Mouse (Mus musculus): Measurements from ENCODE around the gene Hcrtr1. TPM values are rescaled to one million over a fixed set of nuclear protein-coding genes. Genes with fewer than 3 reads are reported as not detected.

Gene Hcrtr1
- 0.27 and 0.38 TPM in 2 replicates for polyA plus RNA-seq (2015; fragmentation: Nextera tagmentation; extraction: Ambion mirVana)

DNA sequence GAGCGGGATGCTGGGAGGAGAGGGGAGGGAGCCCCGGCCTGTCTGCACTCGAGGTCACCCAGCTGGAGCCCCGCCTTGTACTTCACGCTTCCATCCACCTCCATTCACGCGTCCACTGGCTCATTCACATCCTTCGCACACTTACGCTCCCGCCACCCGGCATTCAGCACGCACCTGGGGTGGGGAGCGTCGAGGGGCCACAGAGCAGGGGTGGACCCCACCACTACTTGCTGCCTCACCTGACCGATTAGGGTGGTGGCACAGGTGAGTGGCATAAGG, at the start of gene Hcrtr1:
Gene Hcrtr1 (minus strand): TSS at position 146 of the 279 bp plus-strand sequence.
- ATAC-seq (replicated peaks), result no peak
- 3% methylated on average over 12 of the region's 15 CpGs for WGBS
- Histone ChIP-seq H3K4me1 (peaks cover 14% of the 10 kb centered on the region), H3K4me3 (peak within 1 kb of the TSS; percentile 43), H3K4me2 (replicated peaks) (peak within 1 kb of the TSS; percentile 91), H3K9me3 (no peaks in the 10 kb centered on the region), H3K36me3 (no peaks in the 10 kb centered on the region), H3K9ac (replicated peaks) (peak within 1 kb of the TSS; percentile 37), H3K27me3 (peaks cover 43% of the 10 kb centered on the region), H3K27ac (replicated peaks) (no peak within 1 kb of the TSS)

DNA sequence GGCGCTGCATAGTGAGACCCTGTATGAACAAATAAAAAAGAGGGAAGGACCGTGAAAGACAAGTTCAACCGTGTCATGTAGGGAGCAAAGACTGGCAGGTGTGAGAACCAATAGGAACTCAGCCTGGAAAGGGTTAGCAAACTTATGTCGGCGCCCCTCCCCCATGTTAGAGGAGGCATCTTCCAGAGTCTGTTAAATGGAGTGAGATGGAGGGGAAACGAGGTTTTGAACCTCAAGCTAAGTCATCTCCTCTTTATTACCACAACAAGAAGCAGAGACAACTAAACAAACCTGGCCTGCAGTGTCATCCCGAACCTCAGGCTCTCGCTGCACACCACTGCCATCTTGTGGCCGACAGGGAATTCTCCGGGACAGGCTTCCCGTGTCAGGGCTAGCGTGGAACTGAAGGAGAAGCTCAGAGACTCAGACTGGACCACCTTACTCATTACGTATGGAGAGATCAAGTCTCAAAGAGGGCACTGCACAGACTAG, 49.7 kb upstream of the Hcrtr1 start:
- Histone ChIP-seq H3K9me3 (no peaks in the 10 kb centered on the region), H3K4me2 (replicated peaks) (peak overlapping the region; percentile 36), H3K36me3 (no peaks in the 10 kb centered on the region), H3K4me3 (no peak overlapping the region), H3K27me3 (no peaks in the 10 kb centered on the region), H3K9ac (replicated peaks) (no peak overlapping the region), H3K4me1 (peaks cover 3% of the 10 kb centered on the region; the same call in 1 of the 2 replicates), H3K27ac (replicated peaks) (no peak overlapping the region)
- peak; percentile 58 for ATAC-seq (replicated peaks)
- WGBS, result 2% methylated on average over 13 of the region's 13 CpGs

DNA sequence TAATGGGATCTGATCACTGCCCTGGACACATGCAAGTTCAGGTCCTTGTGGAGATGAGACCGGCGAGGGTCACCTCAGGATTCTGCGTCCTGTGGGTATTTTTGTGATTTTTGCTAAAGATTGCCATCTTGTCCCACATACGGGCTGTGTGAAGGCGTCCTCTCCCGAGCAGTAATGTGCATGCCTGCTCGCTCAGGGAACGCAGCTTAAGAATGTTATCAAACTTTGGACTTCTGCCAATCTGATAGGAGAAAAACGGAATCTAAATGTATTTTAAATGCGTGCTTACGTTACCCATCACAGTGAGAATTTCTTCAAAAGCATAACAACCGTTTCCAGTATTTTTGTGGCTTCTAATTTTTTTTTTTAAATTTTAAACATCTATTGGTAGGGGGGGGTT, 47.7 kb upstream of the Hcrtr1 start:
- no peak for ATAC-seq (replicated peaks)
- H3K4me2 ChIP-seq (replicated peaks), result no peak overlapping the region
- H3K4me1 ChIP-seq, result peaks cover 3% of the 10 kb centered on the region; the same call in 1 of the 2 replicates
- no peak overlapping the region for H3K27ac ChIP-seq (replicated peaks)
- H3K4me3 ChIP-seq, result no peak overlapping the region
- H3K9ac ChIP-seq (replicated peaks), result no peak overlapping the region
- H3K27me3 ChIP-seq, result no peaks in the 10 kb centered on the region
- H3K9me3 ChIP-seq, result no peaks in the 10 kb centered on the region
- WGBS, result 71% methylated on average over 12 of the region's 12 CpGs
- H3K36me3 ChIP-seq, result no peaks in the 10 kb centered on the region

DNA sequence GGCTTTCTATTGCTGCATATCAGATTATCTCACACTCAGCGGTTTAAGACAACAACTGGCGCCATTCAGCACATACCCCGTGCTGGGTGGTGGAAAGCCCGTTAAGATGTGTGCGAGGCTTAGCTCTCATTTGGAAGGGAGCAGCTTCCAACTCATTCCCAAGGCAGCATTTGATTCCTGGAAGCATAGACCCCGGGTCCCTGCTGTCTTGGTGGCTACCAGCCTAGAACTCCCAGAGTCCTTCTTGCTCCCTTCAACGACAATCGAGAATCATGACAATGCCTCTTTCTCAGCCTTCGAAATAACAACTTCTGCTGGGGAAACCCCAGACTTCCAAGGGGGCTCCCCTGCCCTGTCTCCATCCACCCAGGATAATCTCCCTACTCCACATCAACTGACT, 47.3 kb upstream of the Hcrtr1 start:
- no peak for ATAC-seq (replicated peaks)
- 49% methylated on average over 9 of the region's 9 CpGs for WGBS
- Histone ChIP-seq H3K27ac (replicated peaks) (no peak overlapping the region), H3K27me3 (no peaks in the 10 kb centered on the region), H3K4me2 (replicated peaks) (no peak overlapping the region), H3K9me3 (no peaks in the 10 kb centered on the region), H3K4me3 (no peak overlapping the region), H3K36me3 (no peaks in the 10 kb centered on the region), H3K4me1 (peaks cover 6% of the 10 kb centered on the region), H3K9ac (replicated peaks) (no peak overlapping the region)

DNA sequence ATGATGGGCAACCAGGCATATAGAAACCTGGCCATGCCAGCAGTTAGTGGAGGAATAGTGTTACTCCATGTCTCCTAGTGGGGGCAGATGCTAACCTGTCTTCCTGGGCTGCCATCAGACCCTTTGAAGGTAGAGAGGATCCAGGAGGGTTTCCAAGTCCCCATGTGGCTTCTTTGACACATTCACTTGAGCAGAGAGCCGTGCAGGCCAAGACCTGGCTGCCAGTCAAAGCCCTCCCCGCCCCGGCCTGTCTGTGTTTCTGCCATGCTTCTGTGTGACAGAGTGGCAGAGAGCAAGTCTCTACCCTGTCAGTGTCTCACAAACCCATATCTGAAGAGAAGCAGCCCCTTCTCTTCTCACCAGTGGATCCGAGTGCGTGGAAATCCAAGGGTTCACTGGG, 44.7 kb upstream of the Hcrtr1 start:
- ATAC-seq (replicated peaks), result no peak
- WGBS, result 75% methylated on average over 5 of the region's 5 CpGs
- no peak overlapping the region for H3K4me2 ChIP-seq (replicated peaks)

DNA sequence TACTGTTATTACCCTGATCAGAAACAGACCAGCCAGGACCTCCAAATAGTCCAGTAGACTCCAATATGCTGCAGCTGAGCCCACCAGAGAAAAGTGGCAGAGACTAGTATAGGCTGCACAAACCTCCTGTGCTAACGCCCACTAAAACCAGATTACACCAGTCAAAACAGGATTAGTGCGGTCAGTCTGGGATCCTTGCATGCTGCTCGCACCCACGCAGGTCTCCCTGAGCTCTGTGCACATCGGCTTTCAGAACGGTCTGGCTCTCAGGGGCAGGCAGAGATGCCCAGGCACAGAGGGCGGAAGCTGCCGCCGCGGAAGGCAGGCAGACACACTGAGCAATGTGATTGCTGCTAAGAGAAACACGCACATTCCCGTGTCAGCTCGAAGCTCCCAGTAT, 43.9 kb upstream of the Hcrtr1 start:
- Histone ChIP-seq H3K9me3 (no peaks in the 10 kb centered on the region), H3K36me3 (no peaks in the 10 kb centered on the region), H3K4me2 (replicated peaks) (no peak overlapping the region), H3K4me1 (peaks cover 3% of the 10 kb centered on the region; the same call in 1 of the 2 replicates), H3K4me3 (no peak overlapping the region), H3K9ac (replicated peaks) (no peak overlapping the region), H3K27ac (replicated peaks) (no peak overlapping the region), H3K27me3 (no peaks in the 10 kb centered on the region)
- 76% methylated on average over 13 of the region's 13 CpGs for WGBS
- ATAC-seq (replicated peaks), result no peak

More for the DNA sequence above, 44.7 kb upstream of the Hcrtr1 start:
- H3K9me3 ChIP-seq, result no peaks in the 10 kb centered on the region
- H3K9ac ChIP-seq (replicated peaks), result no peak overlapping the region
- H3K27ac ChIP-seq (replicated peaks), result no peak overlapping the region
- H3K4me1 ChIP-seq, result peaks cover 6% of the 10 kb centered on the region
- no peaks in the 10 kb centered on the region for H3K36me3 ChIP-seq
- no peak overlapping the region for H3K4me3 ChIP-seq
- no peaks in the 10 kb centered on the region for H3K27me3 ChIP-seq

DNA sequence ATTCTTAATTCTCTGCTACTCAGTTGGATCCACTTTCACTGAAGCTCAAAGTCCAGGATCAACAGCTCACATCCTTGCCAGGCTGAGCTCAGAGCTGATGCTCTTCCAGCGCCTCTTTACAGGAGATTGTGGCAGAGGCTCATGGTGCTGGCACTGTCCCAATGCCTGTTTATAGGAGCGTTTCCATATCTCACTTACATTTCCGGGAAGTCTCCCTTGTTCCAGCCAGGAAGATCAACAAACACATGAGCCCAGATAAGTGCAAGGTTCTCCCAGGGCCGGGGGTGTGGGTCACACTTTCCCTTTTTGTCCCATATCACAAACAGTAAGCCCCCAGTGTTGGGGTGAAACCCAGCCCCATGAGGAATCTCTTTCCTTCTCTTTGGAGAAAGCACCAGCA, 42.7 kb upstream of the Hcrtr1 start:
- Histone ChIP-seq H3K27me3 (no peaks in the 10 kb centered on the region), H3K9me3 (no peaks in the 10 kb centered on the region), H3K4me1 (peaks cover 3% of the 10 kb centered on the region; the same call in 1 of the 2 replicates), H3K27ac (replicated peaks) (no peak overlapping the region), H3K36me3 (no peaks in the 10 kb centered on the region), H3K4me2 (replicated peaks) (no peak overlapping the region), H3K4me3 (no peak overlapping the region), H3K9ac (replicated peaks) (no peak overlapping the region)
- 57% methylated on average over 4 of the region's 4 CpGs for WGBS
- no peak for ATAC-seq (replicated peaks)

DNA sequence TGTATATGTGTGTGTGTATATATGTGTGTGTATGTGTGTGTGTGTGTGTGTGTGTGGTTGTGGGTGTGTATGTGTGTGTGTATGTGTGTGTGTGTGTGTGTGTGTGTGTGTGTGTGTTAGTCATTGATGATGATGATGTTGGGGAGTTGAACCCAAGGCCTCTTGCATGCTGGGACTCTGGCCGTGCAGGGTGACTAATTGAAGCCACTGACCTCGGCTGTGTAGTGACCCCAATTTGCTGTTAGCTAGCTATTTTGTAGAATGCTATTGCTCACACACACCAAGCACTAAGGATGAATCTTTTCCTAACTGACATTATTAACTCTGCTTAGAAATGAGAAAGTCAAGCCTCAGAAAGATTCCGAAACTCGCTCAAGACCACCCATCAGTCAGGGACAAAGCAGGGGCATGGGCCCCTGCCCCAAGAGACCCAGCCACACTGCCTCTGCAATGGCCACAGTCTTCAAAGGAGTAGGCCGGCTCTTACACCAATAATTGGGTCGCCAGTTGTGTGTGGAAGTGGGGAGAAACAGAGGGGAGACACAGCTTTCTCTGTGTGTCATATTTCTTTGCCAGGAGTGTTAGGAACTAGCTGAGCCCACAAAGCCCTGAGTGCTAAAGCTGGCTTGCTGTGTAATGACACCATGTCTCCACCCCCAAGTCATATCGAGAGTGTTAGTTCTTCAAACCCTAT, 41.9 kb upstream of the Hcrtr1 start:
- H3K4me1 ChIP-seq, result peaks cover 3% of the 10 kb centered on the region; the same call in 1 of the 2 replicates
- no peak overlapping the region for H3K27ac ChIP-seq (replicated peaks)
- H3K36me3 ChIP-seq, result no peaks in the 10 kb centered on the region
- ATAC-seq (replicated peaks), result no peak
- H3K4me2 ChIP-seq (replicated peaks), result no peak overlapping the region
- H3K4me3 ChIP-seq, result no peak overlapping the region
- no peaks in the 10 kb centered on the region for H3K9me3 ChIP-seq
- H3K27me3 ChIP-seq, result no peaks in the 10 kb centered on the region
- WGBS, result 63% methylated on average over 7 of the region's 7 CpGs
- H3K9ac ChIP-seq (replicated peaks), result no peak overlapping the region

DNA sequence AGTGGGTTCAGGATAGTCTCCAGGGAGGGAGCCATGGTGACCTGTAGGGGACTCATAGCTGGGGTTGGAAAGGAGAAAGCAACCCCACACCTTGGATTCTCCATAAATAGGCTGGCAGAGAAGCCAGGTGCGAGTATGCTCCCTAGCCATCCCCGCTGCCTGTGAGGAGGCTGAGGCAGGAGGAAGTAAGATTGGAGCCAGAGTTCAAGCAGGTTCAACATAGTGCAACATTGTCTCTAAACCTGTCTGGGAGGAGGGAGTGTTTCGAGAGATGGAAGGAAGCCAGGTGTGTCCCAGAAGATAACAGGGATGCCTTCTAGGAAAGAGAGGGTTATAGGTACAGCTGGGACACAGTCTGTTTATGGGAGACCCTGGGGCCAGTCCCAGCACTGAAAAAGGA, 40.7 kb upstream of the Hcrtr1 start:
- H3K4me3 ChIP-seq, result no peak overlapping the region
- peaks cover 11% of the 10 kb centered on the region for H3K4me1 ChIP-seq
- peaks cover under 1% of the 10 kb centered on the region; the same call in 1 of the 2 replicates for H3K27me3 ChIP-seq
- no peak overlapping the region for H3K9ac ChIP-seq (replicated peaks)
- ATAC-seq (replicated peaks), result no peak
- WGBS, result 90% methylated on average over 3 of the region's 3 CpGs
- H3K4me2 ChIP-seq (replicated peaks), result no peak overlapping the region
- H3K36me3 ChIP-seq, result no peaks in the 10 kb centered on the region
- H3K27ac ChIP-seq (replicated peaks), result no peak overlapping the region
- H3K9me3 ChIP-seq, result no peaks in the 10 kb centered on the region

DNA sequence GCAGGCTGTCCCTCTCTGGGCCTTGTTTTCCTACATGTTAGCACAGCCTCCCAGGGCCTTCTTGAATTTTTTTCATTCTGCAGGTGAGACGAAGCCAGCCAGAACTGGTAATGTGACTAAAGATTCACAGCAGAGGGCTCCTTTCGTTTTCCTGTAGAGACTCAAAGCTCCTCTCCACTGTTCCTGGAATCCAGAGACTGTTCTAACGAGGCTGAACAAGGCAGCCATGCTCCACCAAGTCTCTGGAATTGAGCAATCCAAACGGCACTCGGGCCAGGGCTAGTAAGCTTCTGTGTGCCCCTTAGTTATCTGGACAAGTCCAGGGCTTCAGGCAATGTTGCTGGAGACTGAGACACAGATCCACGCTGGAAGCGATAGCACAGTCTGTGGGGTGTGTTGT, 38.4 kb upstream of the Hcrtr1 start:
- Histone ChIP-seq H3K4me3 (no peak overlapping the region), H3K27ac (replicated peaks) (no peak overlapping the region), H3K36me3 (no peaks in the 10 kb centered on the region), H3K9ac (replicated peaks) (no peak overlapping the region), H3K4me1 (peaks cover 16% of the 10 kb centered on the region), H3K9me3 (no peaks in the 10 kb centered on the region), H3K4me2 (replicated peaks) (no peak overlapping the region), H3K27me3 (peaks cover 15% of the 10 kb centered on the region)
- 55% methylated on average over 7 of the region's 7 CpGs for WGBS
- ATAC-seq (replicated peaks), result no peak

DNA sequence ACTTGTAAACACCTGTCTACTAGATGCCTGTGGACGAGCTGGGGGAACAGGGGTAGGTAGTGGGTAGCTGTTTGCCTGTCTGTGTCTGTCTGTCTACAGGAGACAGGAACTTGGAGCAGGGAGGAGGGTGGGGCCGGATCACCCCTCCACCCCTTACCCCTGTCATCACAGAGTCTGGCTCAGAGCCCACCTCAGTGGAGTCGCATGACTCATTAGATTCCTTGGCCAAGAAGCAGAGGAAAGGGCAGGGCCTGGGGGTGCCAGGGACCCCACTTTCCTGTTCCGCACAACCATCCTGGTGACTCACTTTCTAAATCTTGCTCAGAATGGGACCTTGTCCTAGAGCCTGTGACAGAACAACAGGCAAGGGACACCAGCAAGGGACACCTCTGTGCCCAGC, 37.9 kb upstream of the Hcrtr1 start:
- H3K27ac ChIP-seq (replicated peaks), result no peak overlapping the region
- H3K4me3 ChIP-seq, result no peak overlapping the region
- H3K9ac ChIP-seq (replicated peaks), result no peak overlapping the region
- ATAC-seq (replicated peaks), result no peak
- H3K36me3 ChIP-seq, result no peaks in the 10 kb centered on the region
- H3K4me1 ChIP-seq, result peaks cover 16% of the 10 kb centered on the region
- peaks cover 15% of the 10 kb centered on the region for H3K27me3 ChIP-seq
- H3K4me2 ChIP-seq (replicated peaks), result no peak overlapping the region
- WGBS, result 64% methylated on average over 4 of the region's 4 CpGs
- no peaks in the 10 kb centered on the region for H3K9me3 ChIP-seq

DNA sequence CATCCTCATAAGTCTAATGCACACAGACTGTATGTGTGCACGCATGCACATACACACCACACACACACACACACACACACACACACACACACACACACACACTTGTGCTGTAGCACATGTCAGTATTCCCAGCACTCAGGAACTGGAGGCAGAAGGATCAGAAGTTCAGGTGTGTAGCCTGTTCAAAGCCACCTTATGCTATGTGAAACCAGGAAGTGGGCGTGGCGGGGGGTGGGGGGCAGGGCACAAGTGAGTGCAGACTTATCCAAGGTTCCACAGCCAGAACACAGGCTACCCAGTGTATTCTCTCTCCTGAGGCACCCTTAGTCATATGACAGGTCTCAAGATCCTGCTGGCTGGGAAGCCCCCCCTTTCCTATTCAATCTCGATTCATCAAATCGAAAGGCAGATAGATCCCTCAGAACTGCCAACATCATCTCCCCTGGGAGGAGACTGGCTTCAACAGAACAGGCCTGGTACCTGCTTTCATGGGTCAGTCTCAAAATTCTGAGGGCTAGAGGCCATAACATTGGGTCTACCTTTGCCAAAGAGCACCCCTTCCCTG, 37.1 kb upstream of the Hcrtr1 start:
- Histone ChIP-seq H3K4me2 (replicated peaks) (no peak overlapping the region), H3K36me3 (no peaks in the 10 kb centered on the region), H3K4me3 (no peak overlapping the region), H3K4me1 (peaks cover 13% of the 10 kb centered on the region), H3K27ac (replicated peaks) (no peak overlapping the region), H3K9ac (replicated peaks) (no peak overlapping the region), H3K27me3 (peaks cover 15% of the 10 kb centered on the region), H3K9me3 (no peaks in the 10 kb centered on the region)
- WGBS, result 84% methylated on average over 5 of the region's 5 CpGs
- ATAC-seq (replicated peaks), result no peak

Measured in forebrain, embryonic 15.5 days (tissue).